In genomic region chr19:53809185-53809861, GRCm38 (mm10) we compare ENCODE assay signal across 10 mouse cellular contexts.
DNase-seq lines count a peak whose midpoint lies in the region; ATAC-seq lines count a peak whose summit lies in the region.
"Had no signal": no experiment of that assay in that cellular context is flagged by ENCODE, and none has a peak within 500 bp of the region (broad histone marks: within the 10 kb centered on the region; RNA-seq: fewer than 3 reads in every experiment).

No protein-coding gene starts in this region.

- H3K27ac ChIP-seq in embryonic facial prominence, embryonic 15.5 days (replicated peaks): peak overlapping the region; percentile 44; the same call in 1 of the 2 replicates
- H3K27ac ChIP-seq: macrophage had no signal

- no peak overlapping the region for H3K9ac ChIP-seq in embryonic facial prominence, embryonic 15.5 days

- intact Hi-C loops in left cerebral cortex, postnatal 4 days (cut with DNase I): no loop called here

- H3K9me3 ChIP-seq in embryonic facial prominence, embryonic 15.5 days (replicated peaks): no peaks in the 10 kb centered on the region

- DNase-seq in left cerebral cortex, adult 11 months (ENCODE audit: low spot score): peak; percentile 78
- no peak for DNase-seq in left cerebral cortex, postnatal 4 days
- DNase-seq in left cerebral cortex, adult 18-20 months (ENCODE audit: low spot score in 2 of 2): peak; percentile 57 to 63
- DNase-seq in right cerebral cortex, postnatal 25 days: peak; percentile 59
- DNase-seq in gastrocnemius, postnatal 25 days: no peak
- DNase-seq in cerebellum, adult 9-10 months: no peak
- DNase-seq in kidney, adult 9 months: no peak

- H3K27me3 ChIP-seq in embryonic facial prominence, embryonic 15.5 days: no peaks in the 10 kb centered on the region

- H3K36me3 ChIP-seq in embryonic facial prominence, embryonic 15.5 days: no peaks in the 10 kb centered on the region

- H3K4me1 ChIP-seq in embryonic facial prominence, embryonic 15.5 days: peaks cover 35% of the 10 kb centered on the region

- H3K4me3 ChIP-seq in embryonic facial prominence, embryonic 15.5 days (replicated peaks): no peak overlapping the region

- ATAC-seq in embryonic facial prominence, embryonic 15.5 days (ENCODE audit: insufficient number of reproducible peaks, low FRiP score, low TSS enrichment, low read depth): no peak
- ATAC-seq: forebrain, embryonic 16.5 days had no signal

- WGBS in embryonic facial prominence, embryonic 15.5 days: 55% methylated on average over 7 of the region's 7 CpGs

- H3K4me2 ChIP-seq in embryonic facial prominence, embryonic 15.5 days (replicated peaks): no peak overlapping the region

Comparison
In these comparisons a context has a peak if more than half of its experiments do, and no peak if none do; other contexts are left out.
1. DNase-seq: peak in left cerebral cortex, adult 11 months (single experiment), left cerebral cortex, adult 18-20 months (2 of 2) and right cerebral cortex, postnatal 25 days (single experiment); none in left cerebral cortex, postnatal 4 days (single experiment), gastrocnemius, postnatal 25 days (single experiment), cerebellum, adult 9-10 months (single experiment) and kidney, adult 9 months (single experiment).